In genomic region chr5:90930546-90930945, GRCm38 (mm10) we compare ENCODE assay signal across 8 mouse cellular contexts. TPM values are rescaled to one million over a fixed set of nuclear protein-coding genes. Genes with fewer than 3 reads are reported as not detected.
DNase-seq lines count a peak whose midpoint lies in the region; ATAC-seq and TF ChIP-seq lines count a peak whose summit lies in the region.

No protein-coding gene starts in this region.

- no peaks in the 10 kb centered on the region for H3K27me3 ChIP-seq in embryonic facial prominence, embryonic 13.5 days
- H3K27me3 ChIP-seq in intestine, embryonic 16.5 days (replicated peaks; ENCODE audit: control insufficient read depth, insufficient read depth, low read length), result no peaks in the 10 kb centered on the region
- H3K27me3 ChIP-seq in neural tube, embryonic 12.5 days (replicated peaks), result no peaks in the 10 kb centered on the region

- H3K9ac ChIP-seq in embryonic facial prominence, embryonic 13.5 days, result peak overlapping the region; percentile 94
- H3K9ac ChIP-seq in intestine, embryonic 16.5 days (ENCODE audit: low read depth, low read length), result peak overlapping the region; percentile 97
- H3K9ac ChIP-seq in neural tube, embryonic 12.5 days, result peak overlapping the region; percentile 97; the same call in 1 of the 2 replicates

- peak overlapping the region; percentile 67 for H3K4me3 ChIP-seq in left cerebral cortex, adult 2 months
- peak overlapping the region; percentile 69 for H3K4me3 ChIP-seq in embryonic facial prominence, embryonic 13.5 days
- peak overlapping the region; percentile 77 for H3K4me3 ChIP-seq in intestine, embryonic 16.5 days (ENCODE audit: low read length)
- peak overlapping the region; percentile 80 for H3K4me3 ChIP-seq in neural tube, embryonic 12.5 days

- WGBS in embryonic facial prominence, embryonic 13.5 days, result 49% methylated on average over 2 of the region's 2 CpGs
- WGBS in intestine, embryonic 16.5 days, result 34% methylated on average over 2 of the region's 2 CpGs
- 47% methylated on average over 2 of the region's 2 CpGs for WGBS in neural tube, embryonic 12.5 days

- peak overlapping the region; percentile 61 for H3K4me2 ChIP-seq in embryonic facial prominence, embryonic 13.5 days
- peak overlapping the region; percentile 63 for H3K4me2 ChIP-seq in intestine, embryonic 16.5 days (ENCODE audit: low read depth, low read length)
- peak overlapping the region; percentile 57 for H3K4me2 ChIP-seq in neural tube, embryonic 12.5 days (replicated peaks)

- ATAC-seq in embryonic facial prominence, embryonic 13.5 days (ENCODE audit: insufficient number of reproducible peaks, insufficient read depth, low FRiP score, low TSS enrichment, low read depth), result no peak
- ATAC-seq in intestine, embryonic 16.5 days, result peak; percentile 31
- ATAC-seq in neural tube, embryonic 12.5 days (ENCODE audit: low FRiP score, low read depth), result peak; percentile 23

- no peaks in the 10 kb centered on the region for H3K9me3 ChIP-seq in embryonic facial prominence, embryonic 13.5 days
- no peaks in the 10 kb centered on the region for H3K9me3 ChIP-seq in intestine, embryonic 16.5 days (ENCODE audit: control insufficient read depth, low read length)
- H3K9me3 ChIP-seq in neural tube, embryonic 12.5 days, result no peaks in the 10 kb centered on the region

- peaks cover 6% of the 10 kb centered on the region for H3K4me1 ChIP-seq in embryonic facial prominence, embryonic 13.5 days
- no peaks in the 10 kb centered on the region for H3K4me1 ChIP-seq in intestine, embryonic 16.5 days (ENCODE audit: control insufficient read depth, insufficient read depth, low read length)
- H3K4me1 ChIP-seq in neural tube, embryonic 12.5 days, result peaks cover 5% of the 10 kb centered on the region

- peaks cover 19% of the 10 kb centered on the region for H3K36me3 ChIP-seq in embryonic facial prominence, embryonic 13.5 days
- peaks cover 3% of the 10 kb centered on the region; the same call in 1 of the 2 replicates for H3K36me3 ChIP-seq in intestine, embryonic 16.5 days (ENCODE audit: control insufficient read depth, insufficient read depth, low read length)
- H3K36me3 ChIP-seq in neural tube, embryonic 12.5 days, result peaks cover 11% of the 10 kb centered on the region; the same call in 1 of the 2 replicates

- intact Hi-C loops in left cerebral cortex, adult 2 months (cut with DNase I), result loop anchor here (10.0 kb wide), 1 partner anchor 706 kb away; the partner anchor contains the start of gene Cox18
- intact Hi-C loops in left cerebral cortex, postnatal 4 days (cut with DNase I), result no loop called here

- peak overlapping the region; percentile 84 for H3K27ac ChIP-seq in left cerebral cortex, adult 2 months
- peak overlapping the region; percentile 99 for H3K27ac ChIP-seq in embryonic facial prominence, embryonic 13.5 days
- H3K27ac ChIP-seq in intestine, embryonic 16.5 days (ENCODE audit: low read length), result peak overlapping the region; percentile 98
- H3K27ac ChIP-seq in neural tube, embryonic 12.5 days, result peak overlapping the region; percentile 97; the same call in 1 of the 2 replicates

- DNase-seq in left cerebral cortex, adult 2 months (ENCODE audit: extremely low spot score in 1 of 2, low spot score in 2 of 2), result no peak
- no peak for DNase-seq in left cerebral cortex, postnatal 4 days
- no peak for DNase-seq in right cerebral cortex, postnatal 25 days
- DNase-seq in embryo, embryonic 10.5 days (ENCODE audit: low spot score), result no peak
- no peak for DNase-seq in kidney, postnatal 14 days

- no peak for TF ChIP-seq CTCF in left cerebral cortex, adult 2 months (IDR thresholded peaks at IDR 0.05)

RNA-seq across cellular contexts. Expression of gene Mthfd2l, which starts 0.4 kb away (rescaled TPM):
- total RNA-seq in left cerebral cortex, adult 2 months (2021), result 10 to 100 TPM; 17.0 to 17.1 TPM
- 10 to 100 TPM; 28.8 to 29.2 TPM for total RNA-seq in left cerebral cortex, postnatal 4 days (2021)
- polyA plus RNA-seq in embryonic facial prominence, embryonic 13.5 days (2015; fragmentation: Nextera tagmentation; extraction: Ambion mirVana), result 60.1 and 67.4 TPM in 2 replicates
- 31.1 and 33.1 TPM in 2 replicates for polyA plus RNA-seq in intestine, embryonic 16.5 days (2015; fragmentation: Nextera tagmentation; extraction: Ambion mirVana)
- polyA plus RNA-seq in neural tube, embryonic 12.5 days (2016; fragmentation: Nextera tagmentation; extraction: Ambion mirVana), result 99.9 and 100 TPM in 2 replicates

RNA-seq across cellular contexts. Expression of gene Cxcl2, which starts 26.9 kb away (rescaled TPM):
- total RNA-seq in left cerebral cortex, adult 2 months (2021), result not detected
- not detected for total RNA-seq in left cerebral cortex, postnatal 4 days (2021)
- polyA plus RNA-seq in embryonic facial prominence, embryonic 13.5 days (2015; fragmentation: Nextera tagmentation; extraction: Ambion mirVana), result 0.23 TPM in 1 of 2 replicates, not detected in the other
- polyA plus RNA-seq in intestine, embryonic 16.5 days (2015; fragmentation: Nextera tagmentation; extraction: Ambion mirVana), result not detected in 2 replicates
- not detected in 2 replicates for polyA plus RNA-seq in neural tube, embryonic 12.5 days (2016; fragmentation: Nextera tagmentation; extraction: Ambion mirVana)

RNA-seq across cellular contexts. Expression of gene Cxcl1, which starts 39.5 kb away (rescaled TPM):
- total RNA-seq in left cerebral cortex, adult 2 months (2021), result under 1 TPM in 1 of 2 experiments, not detected in 1; 0.37 TPM
- under 1 TPM; 0.50 to 0.68 TPM for total RNA-seq in left cerebral cortex, postnatal 4 days (2021)
- 0.38 and 1.5 TPM in 2 replicates for polyA plus RNA-seq in embryonic facial prominence, embryonic 13.5 days (2015; fragmentation: Nextera tagmentation; extraction: Ambion mirVana)
- polyA plus RNA-seq in intestine, embryonic 16.5 days (2015; fragmentation: Nextera tagmentation; extraction: Ambion mirVana), result 0.73 and 0.76 TPM in 2 replicates
- polyA plus RNA-seq in neural tube, embryonic 12.5 days (2016; fragmentation: Nextera tagmentation; extraction: Ambion mirVana), result not detected in 2 replicates
